Mouse (Mus musculus) hindbrain, embryonic 16.5 days (tissue): ENCODE measurements around the gene Dynlt1c. TPM values are rescaled to one million over a fixed set of nuclear protein-coding genes. Genes with fewer than 3 reads are reported as not detected.
"Not testable (repeated sequence)": the region's sequence is repeated elsewhere in the genome, so short reads cannot be mapped to it uniquely, and the experiment has no call there.

ENCODE experiments used
- ATAC-seq: fragments of 200-750 bp; cut with Nextera tagmentation; 2 replicates; pipeline ENCODE4 v1.8.0; 2017; ENCODE audit warnings: moderate TSS enrichment, moderate library complexity
- H3K27ac ChIP-seq: fragments of 300-500 bp; sonication (generic); 2 replicates; pipeline ENCODE4 v1.5.1; 2014; ENCODE audit warnings: low read depth, mild to moderate bottlenecking, control low read depth, low read length, moderate library complexity
- H3K27me3 ChIP-seq: fragments of 300-500 bp; sonication (generic); replicated peaks from 2 replicates; pipeline ENCODE4 v1.6.1; 2014; ENCODE audit warnings: low read length; ENCODE audit not compliant: control insufficient read depth, insufficient read depth
- H3K36me3 ChIP-seq: fragments of 300-500 bp; sonication (generic); 2 replicates; pipeline ENCODE4 v1.6.1; 2014; ENCODE audit warnings: mild to moderate bottlenecking, low read length, moderate library complexity, mixed read lengths; ENCODE audit not compliant: control insufficient read depth, insufficient read depth
- H3K4me1 ChIP-seq: fragments of 300-500 bp; sonication (generic); 2 replicates; pipeline ENCODE4 v1.6.1; 2014; ENCODE audit warnings: low read depth, low read length; ENCODE audit not compliant: control insufficient read depth, insufficient read depth
- H3K4me2 ChIP-seq: fragments of 300-500 bp; sonication (generic); 2 replicates; pipeline ENCODE4 v1.6.1; 2014; ENCODE audit warnings: mild to moderate bottlenecking, low read length, control low read depth, moderate library complexity
- H3K4me3 ChIP-seq: fragments of 300-500 bp; sonication (generic); 2 replicates; pipeline ENCODE4 v1.5.1; 2014; ENCODE audit warnings: mild to moderate bottlenecking, low read length, control low read depth, moderate library complexity
- H3K9ac ChIP-seq: fragments of 300-500 bp; sonication (generic); 2 replicates; pipeline ENCODE4 v1.6.1; 2014; ENCODE audit warnings: low read depth, mild to moderate bottlenecking, control low read depth, low read length, moderate library complexity
- H3K9me3 ChIP-seq: fragments of 300-500 bp; sonication (generic); 2 replicates; pipeline ENCODE4 v1.6.1; 2014; ENCODE audit warnings: mild to moderate bottlenecking, low read length, moderate library complexity; ENCODE audit not compliant: control insufficient read depth
- WGBS: fragments of 180-500 bp; shearing (Covaris S2); extraction: QIAGEN DNeasy Blood & Tissue Kit; methylation state at CpG from one replicate; pipeline ENCODE4 v1.1.7; 2014; 5-methylcytosine and 5-hydroxymethylcytosine counted together
- polyA plus RNA-seq: library from polyadenylated mRNA; unstranded; fragments of >200 nt; fragmentation: Nextera tagmentation; extraction: Ambion mirVana; gene quantifications from 2 replicates; pipeline ENCODE4 v1.2.1, GENCODE M21; 2015

Gene Dynlt1c
- polyA plus RNA-seq, 1 experiment from 2014 or later = 43.5 TPM

DNA sequence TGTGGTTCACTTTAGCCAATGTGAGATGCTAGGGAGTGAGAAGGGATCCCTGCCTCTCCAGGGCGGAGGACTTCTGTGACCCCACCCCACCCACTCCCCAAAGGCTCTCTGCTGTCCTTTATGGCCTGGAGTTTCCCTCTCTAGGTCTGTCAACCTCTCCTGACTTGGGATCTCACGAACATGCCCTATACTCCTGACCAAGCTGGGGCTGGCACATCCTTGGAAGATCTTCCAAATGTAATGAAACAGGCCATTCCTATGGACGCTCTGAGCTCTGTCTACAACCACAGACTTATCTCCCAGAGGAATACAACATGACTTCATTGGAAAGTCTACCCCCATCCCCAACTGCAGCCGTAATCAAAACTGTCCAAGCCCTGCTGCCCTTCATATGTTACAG lies 43.2 kb downstream of the Dynlt1c start:
- not testable (repeated sequence) for ATAC-seq, H3K27me3 ChIP-seq, H3K36me3 ChIP-seq, H3K9me3 ChIP-seq, H3K9ac ChIP-seq, H3K4me1 ChIP-seq, H3K4me2 ChIP-seq, H3K27ac ChIP-seq, H3K4me3 ChIP-seq
- WGBS = 89% methylated on average over 4 of the region's 4 CpGs

DNA sequence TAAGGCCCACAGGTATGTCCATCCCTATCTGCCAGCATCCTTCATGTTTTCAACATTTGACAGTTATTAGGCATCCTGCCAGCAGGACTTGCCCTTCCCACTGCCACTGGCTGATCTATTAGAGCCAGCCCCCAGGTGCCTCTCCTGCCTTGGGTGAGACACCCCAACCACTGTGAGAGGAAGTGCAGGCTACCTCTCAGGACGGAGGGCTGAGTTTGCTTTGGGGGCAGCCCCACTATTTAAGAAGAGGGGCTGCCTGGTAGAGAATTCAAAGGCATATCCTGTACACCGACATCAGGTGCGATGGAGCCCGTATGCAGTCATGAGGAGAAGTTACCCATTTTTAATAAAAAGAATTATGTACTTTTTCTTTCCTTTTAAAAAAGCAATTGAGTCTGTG lies 44.2 kb downstream of the Dynlt1c start:
- H3K9ac ChIP-seq, H3K36me3 ChIP-seq, H3K4me3 ChIP-seq, H3K4me2 ChIP-seq, H3K27ac ChIP-seq, ATAC-seq, H3K4me1 ChIP-seq, H3K27me3 ChIP-seq, H3K9me3 ChIP-seq: not testable (repeated sequence)
- WGBS = 56% methylated on average over 1 of the region's 4 CpGs

DNA sequence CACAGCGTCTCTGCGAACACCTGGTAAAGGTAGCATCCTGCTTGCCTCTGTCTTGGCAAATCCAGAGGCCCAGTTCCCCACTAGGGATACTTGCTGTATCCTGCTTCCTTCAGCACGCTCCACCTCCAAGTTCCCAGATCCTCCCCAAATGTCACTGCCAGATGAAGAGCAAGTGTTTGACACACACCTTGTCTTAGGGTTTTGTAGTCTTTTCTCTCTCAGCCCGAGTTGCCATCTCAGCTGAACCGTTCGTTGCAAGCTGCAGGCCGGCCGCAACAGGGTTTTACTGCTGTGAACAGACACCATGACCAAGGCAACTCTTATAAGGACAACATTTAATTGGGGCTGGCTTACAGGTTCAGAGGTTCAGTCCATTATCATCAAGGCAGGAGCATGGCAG lies 45.4 kb downstream of the Dynlt1c start:
- not testable (repeated sequence) for H3K9me3 ChIP-seq, H3K4me2 ChIP-seq, H3K4me3 ChIP-seq, H3K27ac ChIP-seq, H3K4me1 ChIP-seq, H3K9ac ChIP-seq, H3K27me3 ChIP-seq, H3K36me3 ChIP-seq, ATAC-seq
- 94% methylated on average over 8 of the region's 8 CpGs for WGBS

DNA sequence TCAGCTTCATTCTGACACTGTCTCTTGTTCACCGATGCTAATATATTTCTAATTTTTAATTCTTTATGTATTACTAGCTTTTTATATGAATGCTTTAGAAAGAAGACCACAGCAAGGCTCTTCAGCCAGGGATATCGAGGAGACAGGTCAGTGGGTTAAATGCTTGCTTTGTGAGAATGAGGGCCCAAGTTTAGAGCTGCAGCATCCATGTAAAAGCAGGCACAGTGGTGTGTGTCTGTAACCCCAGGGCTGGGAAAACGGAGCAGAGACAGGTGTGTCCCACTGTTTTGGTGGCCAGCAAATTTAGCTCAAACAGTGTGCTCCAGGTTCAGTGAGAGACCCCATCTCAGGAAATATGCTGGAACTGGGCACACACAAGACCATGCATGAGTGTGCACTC lies 46.0 kb downstream of the Dynlt1c start:
- H3K9ac ChIP-seq, H3K4me3 ChIP-seq, H3K4me1 ChIP-seq, H3K4me2 ChIP-seq, ATAC-seq, H3K27me3 ChIP-seq, H3K9me3 ChIP-seq, H3K36me3 ChIP-seq, H3K27ac ChIP-seq: not testable (repeated sequence)
- 94% methylated on average over 3 of the region's 3 CpGs for WGBS

DNA sequence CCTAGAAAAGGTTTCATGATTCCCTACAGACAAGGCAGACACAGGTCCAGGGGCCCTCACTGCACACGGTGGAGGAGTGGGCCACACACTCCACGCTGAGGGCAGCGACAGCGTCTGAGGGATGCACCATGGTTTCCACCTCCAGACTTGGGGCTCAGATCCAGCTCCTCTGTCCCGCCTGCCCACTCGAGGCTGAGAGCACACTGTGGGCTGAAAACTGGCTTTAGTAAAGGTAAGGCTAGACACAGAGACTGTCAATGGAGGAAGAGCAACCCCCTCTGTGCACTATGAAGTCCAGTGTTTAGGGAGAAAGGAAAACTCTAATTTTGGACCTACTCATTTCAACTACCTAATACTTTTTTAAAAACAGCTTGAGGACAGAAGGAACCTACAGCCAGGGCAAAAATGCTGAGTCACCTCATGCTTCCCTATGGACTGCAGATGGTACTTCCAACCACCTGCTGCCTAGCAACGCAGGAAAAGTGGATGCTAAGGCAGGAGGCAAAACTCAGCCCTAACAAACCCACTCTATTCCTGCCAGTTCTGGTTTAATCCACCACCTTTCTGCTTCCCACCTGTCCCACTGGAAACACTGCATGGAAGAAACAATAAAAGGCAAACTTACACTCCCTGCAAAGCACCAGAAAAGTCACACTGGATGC lies 49.6 kb downstream of the Dynlt1c start:
- not testable (repeated sequence) for H3K36me3 ChIP-seq, H3K4me3 ChIP-seq, ATAC-seq, H3K9me3 ChIP-seq, H3K27me3 ChIP-seq, H3K9ac ChIP-seq, H3K4me1 ChIP-seq, H3K27ac ChIP-seq, H3K4me2 ChIP-seq
- 83% methylated on average over 6 of the region's 7 CpGs for WGBS

DNA sequence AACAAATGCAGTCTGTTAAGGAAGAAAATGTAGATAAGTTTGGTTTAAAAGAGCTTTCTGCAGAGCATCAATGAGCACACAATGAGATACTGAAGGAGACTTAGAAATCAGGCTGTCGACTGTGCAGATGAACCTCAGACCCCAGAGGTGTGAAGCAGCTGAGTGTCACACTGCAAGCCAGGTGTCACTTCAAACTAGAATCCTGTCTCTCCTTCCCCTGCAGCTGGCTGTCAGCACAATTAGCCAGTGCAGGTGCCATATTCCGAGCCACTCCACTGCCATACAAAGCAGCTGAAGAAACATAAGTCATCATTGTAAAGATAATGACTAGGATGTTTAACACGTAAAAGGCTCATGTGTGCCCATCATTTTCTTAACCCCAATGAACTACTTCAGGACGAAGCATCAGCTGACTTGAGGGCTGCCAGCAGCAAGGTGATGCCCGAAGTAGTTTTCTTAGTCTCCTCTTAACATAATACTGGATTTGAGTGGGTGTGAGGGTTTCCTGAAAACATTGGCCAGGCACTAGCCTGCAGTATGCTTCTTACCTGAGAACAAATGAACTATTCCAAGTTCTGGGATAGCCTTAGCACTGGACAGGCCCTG lies 52.0 kb downstream of the Dynlt1c start:
- H3K27ac ChIP-seq, H3K9me3 ChIP-seq, H3K36me3 ChIP-seq, H3K9ac ChIP-seq, H3K4me1 ChIP-seq, H3K4me2 ChIP-seq, ATAC-seq, H3K27me3 ChIP-seq, H3K4me3 ChIP-seq: not testable (repeated sequence)
- whole genome bisulfite sequencing = 76% methylated on average over 4 of the region's 5 CpGs

DNA sequence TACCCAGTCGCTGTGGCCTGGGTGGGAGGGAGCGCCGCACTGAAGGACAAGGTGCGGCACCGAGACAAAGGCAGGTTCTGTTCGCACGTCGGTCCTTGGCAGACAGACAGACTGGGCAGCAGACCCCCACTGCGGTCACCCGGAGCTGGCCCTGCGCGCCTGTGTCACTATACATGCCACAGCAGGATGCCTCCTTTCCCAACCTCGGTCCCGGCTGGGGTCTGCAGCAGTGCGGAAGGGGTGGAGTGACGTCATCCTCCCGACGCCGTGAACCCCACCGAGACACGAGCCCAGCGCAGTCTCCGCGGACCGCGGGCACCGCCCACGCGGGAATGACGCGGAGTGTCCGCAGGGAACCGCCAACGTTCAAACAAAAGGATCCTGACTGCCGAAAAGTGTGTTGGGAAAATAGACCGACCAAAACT lies 53.6 kb downstream of the Dynlt1c start:
- Histone ChIP-seq H3K9ac (peak overlapping the region; percentile 70), H3K4me2 (peak overlapping the region; percentile 47), H3K4me3 (peak overlapping the region; percentile 46), H3K27ac (peak overlapping the region; percentile 84)
- peak; percentile 91 for ATAC-seq
- not testable (repeated sequence) for H3K4me1 ChIP-seq, H3K36me3 ChIP-seq, H3K9me3 ChIP-seq, H3K27me3 ChIP-seq
- 1% methylated on average over 33 of the region's 36 CpGs for WGBS

DNA sequence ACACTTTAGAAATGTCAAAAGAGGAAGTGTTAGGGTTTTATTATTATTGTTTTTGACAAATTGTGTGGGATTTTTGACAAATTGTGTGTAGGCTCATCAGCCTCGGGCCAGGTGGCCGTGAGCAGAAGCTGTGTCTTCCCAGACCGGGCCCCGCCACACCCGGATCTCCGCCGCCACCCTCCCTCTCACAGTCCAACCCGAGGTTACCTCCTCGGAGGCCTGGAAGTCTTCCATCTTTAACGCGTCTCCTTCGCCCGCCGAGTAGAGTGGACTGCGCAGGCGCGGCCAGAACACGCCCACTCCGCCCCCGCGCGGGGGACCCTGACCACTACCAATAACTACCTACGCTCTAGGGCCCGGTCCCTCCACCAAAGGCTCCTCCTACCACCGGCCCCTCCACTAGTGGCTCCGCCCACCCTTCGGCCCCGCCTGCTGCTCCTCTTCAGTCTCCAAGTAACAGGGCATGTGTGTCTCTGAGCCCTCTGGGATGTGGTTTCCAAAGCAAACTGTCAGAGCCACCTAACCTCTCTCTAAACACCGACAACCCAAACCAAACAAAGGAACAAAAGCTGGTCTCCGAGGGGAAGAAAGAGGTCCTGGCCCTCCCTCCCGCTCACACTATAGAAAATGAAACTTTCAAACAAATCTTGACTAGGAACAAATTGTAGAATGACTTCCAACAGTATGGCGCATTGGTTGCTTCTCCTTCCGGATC lies 54.3 kb downstream of the Dynlt1c start, which contains the start of gene Dynlt1f:
Gene Dynlt1f (minus strand): TSS at position 334 of the 715 bp plus-strand sequence.
- 4% methylated on average over 14 of the region's 33 CpGs for WGBS
- not testable (repeated sequence) for H3K4me1 ChIP-seq, H3K27me3 ChIP-seq, H3K36me3 ChIP-seq, H3K9me3 ChIP-seq
- Histone ChIP-seq H3K27ac (peak within 1 kb of the TSS; percentile 84), H3K9ac (peak within 1 kb of the TSS; percentile 70), H3K4me3 (peak within 1 kb of the TSS; percentile 46), H3K4me2 (peak within 1 kb of the TSS; percentile 47)
- peak; percentile 94 for ATAC-seq

DNA sequence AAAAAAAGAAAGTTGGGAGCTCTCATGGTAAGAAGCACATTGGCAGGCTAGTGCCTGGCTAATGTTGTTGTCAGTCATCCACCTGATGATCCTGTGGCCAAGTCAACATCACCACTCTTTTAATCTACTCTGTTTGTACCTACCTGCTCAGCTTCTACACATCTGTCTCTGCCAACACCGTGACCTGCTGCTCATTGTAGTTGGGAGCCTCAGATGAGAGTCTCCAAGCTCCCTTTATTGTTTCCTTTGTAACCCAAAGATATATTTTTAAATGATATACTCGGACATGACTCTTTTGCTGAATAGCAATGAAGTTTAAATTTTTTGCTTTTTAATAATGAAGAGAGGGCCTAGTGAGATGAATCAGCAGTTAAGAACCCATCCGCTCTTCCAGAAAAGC lies 55.0 kb downstream of the Dynlt1c start:
- 96% methylated on average over 1 of the region's 3 CpGs for WGBS
- not testable (repeated sequence) for H3K4me2 ChIP-seq, ATAC-seq, H3K27ac ChIP-seq, H3K4me3 ChIP-seq, H3K27me3 ChIP-seq, H3K9me3 ChIP-seq, H3K9ac ChIP-seq, H3K4me1 ChIP-seq, H3K36me3 ChIP-seq
